In genomic region chr7:126949403-126949792, GRCm38 (mm10) we compare ENCODE assay signal across 7 mouse cellular contexts. TPM values are rescaled to one million over a fixed set of nuclear protein-coding genes. Genes with fewer than 3 reads are reported as not detected.
A peak's percentile ranks its signal among the peaks of the same experiment; 100 is the strongest.
DNase-seq lines count a peak whose midpoint lies in the region; ATAC-seq and TF ChIP-seq lines count a peak whose summit lies in the region.

Asphd1 (minus strand) TSS chr7:126949582.

- no peaks in the 10 kb centered on the region; the same call in 1 of the 2 replicates for H3K36me3 ChIP-seq in lung, postnatal 0 days (ENCODE audit: insufficient read depth, low read length)
- peaks cover 13% of the 10 kb centered on the region for H3K36me3 ChIP-seq in forebrain, embryonic 12.5 days (replicated peaks)
- 0 out of 2 replicates have a peak, but pooled peaks cover 7% of the 10 kb centered on the region for H3K36me3 ChIP-seq in intestine, postnatal 0 days (ENCODE audit: control insufficient read depth, insufficient read depth)

- peaks cover 5% of the 10 kb centered on the region; the same call in 1 of the 2 replicates for H3K4me1 ChIP-seq in lung, postnatal 0 days (ENCODE audit: insufficient read depth, low read depth, low read length)
- peaks cover 34% of the 10 kb centered on the region for H3K4me1 ChIP-seq in forebrain, embryonic 12.5 days
- peaks cover 8% of the 10 kb centered on the region; the same call in 1 of the 2 replicates for H3K4me1 ChIP-seq in intestine, postnatal 0 days (replicated peaks; ENCODE audit: control insufficient read depth, insufficient read depth, low read length)

- H3K9ac ChIP-seq in lung, postnatal 0 days (replicated peaks; ENCODE audit: low read depth): no peak within 1 kb of the TSS
- peak within 1 kb of the TSS; percentile 68 for H3K9ac ChIP-seq in forebrain, embryonic 12.5 days
- no peak within 1 kb of the TSS for H3K9ac ChIP-seq in intestine, postnatal 0 days (ENCODE audit: low read depth, low read length)

- ATAC-seq in lung, postnatal 0 days: peak; percentile 2; the same call in 1 of the 2 replicates
- peak; percentile 69 for ATAC-seq in forebrain, embryonic 12.5 days (ENCODE audit: low FRiP score)
- ATAC-seq in intestine, postnatal 0 days: no peak; the same call in 1 of the 2 replicates

- no peaks in the 10 kb centered on the region for H3K9me3 ChIP-seq in lung, postnatal 0 days (ENCODE audit: low read length)
- no peaks in the 10 kb centered on the region for H3K9me3 ChIP-seq in forebrain, embryonic 12.5 days
- H3K9me3 ChIP-seq in intestine, postnatal 0 days (ENCODE audit: control insufficient read depth): no peaks in the 10 kb centered on the region

- no peak for TF ChIP-seq CTCF in lung, postnatal 0 days (IDR thresholded peaks at IDR 0.05)
- no peak for TF ChIP-seq CTCF in intestine, postnatal 0 days (IDR thresholded peaks at IDR 0.05; ENCODE audit: low read depth)

- 1% methylated on average over 18 of the region's 21 CpGs for WGBS in lung, postnatal 0 days
- under 1% methylated on average over 21 of the region's 21 CpGs for WGBS in forebrain, embryonic 12.5 days
- WGBS in intestine, postnatal 0 days: 2% methylated on average over 21 of the region's 21 CpGs

- H3K27me3 ChIP-seq in lung, postnatal 0 days (replicated peaks; ENCODE audit: insufficient read depth, low read length): peaks cover 13% of the 10 kb centered on the region
- peaks cover 55% of the 10 kb centered on the region for H3K27me3 ChIP-seq in forebrain, embryonic 12.5 days
- peaks cover 19% of the 10 kb centered on the region for H3K27me3 ChIP-seq in intestine, postnatal 0 days (replicated peaks; ENCODE audit: control insufficient read depth, insufficient read depth, low read length)

- H3K4me3 ChIP-seq in lung, postnatal 0 days (ENCODE audit: low read depth, low read length): peak within 1 kb of the TSS; percentile 38
- peak within 1 kb of the TSS; percentile 50 for H3K4me3 ChIP-seq in forebrain, embryonic 12.5 days (replicated peaks)
- peak within 1 kb of the TSS; percentile 46 for H3K4me3 ChIP-seq in intestine, postnatal 0 days (ENCODE audit: low read depth, low read length)

- H3K4me2 ChIP-seq in lung, postnatal 0 days (replicated peaks; ENCODE audit: low read depth, low read length): peak within 1 kb of the TSS; percentile 87
- H3K4me2 ChIP-seq in forebrain, embryonic 12.5 days: peak within 1 kb of the TSS; percentile 95
- peak within 1 kb of the TSS; percentile 90 for H3K4me2 ChIP-seq in intestine, postnatal 0 days (replicated peaks; ENCODE audit: low read depth)

- DNase-seq in lung, postnatal 0 days (ENCODE audit: low spot score): no peak
- no peak for DNase-seq in lung, postnatal 25 days (ENCODE audit: low spot score)
- DNase-seq in mesoderm, embryonic 11.5 days (ENCODE audit: low read depth, low spot score): peak; percentile 10
- DNase-seq in embryo, embryonic 10.5 days (ENCODE audit: low spot score): no peak
- DNase-seq in cerebellum, postnatal 25 days: no peak

- no peak within 1 kb of the TSS for H3K27ac ChIP-seq in lung, postnatal 0 days (ENCODE audit: low read length)
- H3K27ac ChIP-seq in forebrain, embryonic 12.5 days: peak within 1 kb of the TSS; percentile 81
- H3K27ac ChIP-seq in intestine, postnatal 0 days (ENCODE audit: low read depth, low read length): no peak within 1 kb of the TSS

- TF ChIP-seq EP300 in lung, postnatal 0 days (IDR thresholded peaks at IDR 0.05): no peak

RNA-seq across cellular contexts. Expression of gene Asphd1, which starts in this region (rescaled TPM):
- polyA plus RNA-seq in lung, postnatal 0 days (2015; fragmentation: Nextera tagmentation; extraction: Ambion mirVana): not detected in 2 replicates
- 1.5 TPM in 2 replicates for polyA plus RNA-seq in forebrain, embryonic 12.5 days (2016; fragmentation: Nextera tagmentation; extraction: Ambion mirVana)
- polyA plus RNA-seq in intestine, postnatal 0 days (2015; fragmentation: Nextera tagmentation; extraction: Ambion mirVana): 0.16 and 0.21 TPM in 2 replicates

Comparison
In these comparisons a context has a peak if more than half of its experiments do, and no peak if none do; other contexts are left out.
1. Peak in ATAC-seq, H3K4me3 ChIP-seq and H3K4me2 ChIP-seq in lung, postnatal 0 days; RNA of the gene not detected or under 1 TPM.